Mouse (Mus musculus) adrenal gland, adult (tissue): ENCODE data around the gene Ang6.
"Not testable (repeated sequence)": the region's sequence is repeated elsewhere in the genome, so short reads cannot be mapped to it uniquely, and the experiment has no call there.

ENCODE experiments used
- DNase-seq, 2 experiments: peaks; one replicate each; pipeline ENCODE4 v3.0.0; 2022 to 2023; ENCODE audit warnings: low spot score in 1 of 2; ENCODE audit not compliant: inconsistent age in 2 of 2

The Ang6 gene

GRCm38 (mm10) chr14:44002169-44002568 lies at the start of gene Ang6:
Gene Ang6 (minus strand): TSS chr14:44002269.
- DNase-seq = no peak

GRCm38 (mm10) chr14:44046567-44046966 lies 44.5 kb upstream of the Ang6 start:
- not testable (repeated sequence) for DNase-seq

GRCm38 (mm10) chr14:44031828-44032227 lies 29.8 kb upstream of the Ang6 start:
- DNase-seq = not testable (repeated sequence)

- DNase-seq = not testable (repeated sequence)
Observed at GRCm38 (mm10) chr14:44009686-44010085, 7.6 kb upstream of the Ang6 start.

GRCm38 (mm10) chr14:44008021-44008420 lies 6.0 kb upstream of the Ang6 start:
- DNase-seq = not testable (repeated sequence)

- no peak for DNase-seq
Observed at GRCm38 (mm10) chr14:44001600-44001999, 469 bp downstream of the Ang6 start.

GRCm38 (mm10) chr14:43998455-43999000 lies 3.5 kb downstream of the Ang6 start:
- DNase-seq = not testable (repeated sequence)

GRCm38 (mm10) chr14:43987404-43987803 lies 14.7 kb downstream of the Ang6 start:
- DNase-seq = peak; percentile 54 to 87

GRCm38 (mm10) chr14:43986147-43986546 lies 15.9 kb downstream of the Ang6 start:
- DNase-seq = no peak

GRCm38 (mm10) chr14:43983897-43984296 lies 18.2 kb downstream of the Ang6 start:
- peak; percentile 42 to 78 for DNase-seq

- no peak for DNase-seq
Observed at GRCm38 (mm10) chr14:43983454-43983853, 18.6 kb downstream of the Ang6 start.

- not testable (repeated sequence) for DNase-seq
Observed at GRCm38 (mm10) chr14:43956769-43957168, 45.3 kb downstream of the Ang6 start, which contains the start of gene Ang5. Gene Ang5 (plus strand): TSS chr14:43957069.

GRCm38 (mm10) chr14:43955074-43955473 lies 47.0 kb downstream of the Ang6 start:
- DNase-seq = not testable (repeated sequence)

GRCm38 (mm10) chr14:43953382-43953781 lies 48.7 kb downstream of the Ang6 start:
- DNase-seq = not testable (repeated sequence)
